Mouse (Mus musculus) hindbrain, embryonic 13.5 days (tissue): ENCODE results near the gene Izumo1r. TPM values are rescaled to one million over a fixed set of nuclear protein-coding genes. Genes with fewer than 3 reads are reported as not detected.

Experiments
- ATAC-seq: fragments of 200-750 bp; cut with Nextera tagmentation; 2 replicates; pipeline ENCODE4 v1.8.0; 2017; ENCODE audit warnings: moderate TSS enrichment; ENCODE audit not compliant: low FRiP score
- H3K27ac ChIP-seq: fragments of 300-500 bp; sonication (generic); 2 replicates; pipeline ENCODE4 v1.5.1; 2015; ENCODE audit warnings: inconsistent platforms, mild to moderate bottlenecking, moderate library complexity
- H3K27me3 ChIP-seq: fragments of 300-500 bp; sonication (generic); 2 replicates; pipeline ENCODE4 v1.6.1; 2015; ENCODE audit warnings: mild to moderate bottlenecking, inconsistent platforms
- H3K36me3 ChIP-seq: fragments of 300-500 bp; sonication (generic); 2 replicates; pipeline ENCODE4 v1.6.1; 2015; ENCODE audit warnings: mild to moderate bottlenecking, inconsistent platforms
- H3K4me1 ChIP-seq: fragments of 300-500 bp; sonication (generic); replicated peaks from 2 replicates; pipeline ENCODE4 v1.6.1; 2015; ENCODE audit warnings: inconsistent platforms
- H3K4me2 ChIP-seq: fragments of 300-500 bp; sonication (generic); 2 replicates; pipeline ENCODE4 v1.6.1; 2015; ENCODE audit warnings: inconsistent platforms, mild to moderate bottlenecking, moderate library complexity
- H3K4me3 ChIP-seq: fragments of 300-500 bp; sonication (generic); 2 replicates; pipeline ENCODE4 v1.5.1; 2015; ENCODE audit warnings: mild to moderate bottlenecking, inconsistent platforms
- H3K9ac ChIP-seq: fragments of 300-500 bp; sonication (generic); 2 replicates; pipeline ENCODE4 v1.6.1; 2015; ENCODE audit warnings: mild to moderate bottlenecking, inconsistent platforms
- H3K9me3 ChIP-seq: fragments of 300-500 bp; sonication (generic); 2 replicates; pipeline ENCODE4 v1.6.1; 2016; ENCODE audit warnings: inconsistent platforms
- WGBS: fragments of 180-500 bp; shearing (Covaris S2); methylation state at CpG from one replicate; pipeline ENCODE4 v1.1.7; 2015; 5-methylcytosine and 5-hydroxymethylcytosine counted together
- polyA plus RNA-seq: library from polyadenylated mRNA; unstranded; fragments of >200 nt; fragmentation: Nextera tagmentation; extraction: Ambion mirVana; gene quantifications from 2 replicates; pipeline ENCODE4 v1.2.1, GENCODE M21; 2015

The Izumo1r gene
- polyA plus RNA-seq = not detected in 2 replicates

GRCm38 (mm10) chr9:14903581-14904378 lies at the start of gene Izumo1r:
Gene Izumo1r (minus strand): TSS chr9:14903949.
- 36% methylated on average over 11 of the region's 11 CpGs for WGBS
- H3K27ac ChIP-seq = no peak within 1 kb of the TSS
- no peak within 1 kb of the TSS for H3K4me2 ChIP-seq
- peaks cover 10% of the 10 kb centered on the region for H3K27me3 ChIP-seq
- no peak within 1 kb of the TSS for H3K4me3 ChIP-seq
- peaks cover 13% of the 10 kb centered on the region for H3K4me1 ChIP-seq
- no peaks in the 10 kb centered on the region for H3K9me3 ChIP-seq
- no peak within 1 kb of the TSS for H3K9ac ChIP-seq
- no peaks in the 10 kb centered on the region for H3K36me3 ChIP-seq
- no peak for ATAC-seq

- H3K4me1 ChIP-seq = 0 out of 2 replicates have a peak, but pooled peaks cover 6% of the 10 kb centered on the region
- no peaks in the 10 kb centered on the region for H3K27me3 ChIP-seq
- H3K9ac ChIP-seq = no peak overlapping the region
- H3K36me3 ChIP-seq = no peaks in the 10 kb centered on the region
- no peak overlapping the region for H3K4me3 ChIP-seq
- H3K27ac ChIP-seq = no peak overlapping the region
- H3K4me2 ChIP-seq = no peak overlapping the region
- no peak for ATAC-seq
- H3K9me3 ChIP-seq = no peaks in the 10 kb centered on the region
- WGBS = 53% methylated on average over 5 of the region's 5 CpGs
Observed at GRCm38 (mm10) chr9:14951072-14951471, 47.3 kb upstream of the Izumo1r start.

GRCm38 (mm10) chr9:14948843-14949242 lies 45.1 kb upstream of the Izumo1r start:
- Histone ChIP-seq H3K4me2 (no peak overlapping the region), H3K4me1 (0 out of 2 replicates have a peak, but pooled peaks cover 6% of the 10 kb centered on the region), H3K27ac (no peak overlapping the region), H3K27me3 (no peaks in the 10 kb centered on the region), H3K4me3 (no peak overlapping the region), H3K36me3 (no peaks in the 10 kb centered on the region), H3K9ac (no peak overlapping the region), H3K9me3 (no peaks in the 10 kb centered on the region)
- no peak for ATAC-seq
- 69% methylated on average over 5 of the region's 5 CpGs for WGBS

- H3K4me2 ChIP-seq = no peak overlapping the region
- WGBS = 80% methylated on average over 4 of the region's 4 CpGs
Observed at GRCm38 (mm10) chr9:14946677-14947076, 42.9 kb upstream of the Izumo1r start.

GRCm38 (mm10) chr9:14945919-14946318 lies 42.2 kb upstream of the Izumo1r start:
- Histone ChIP-seq H3K4me1 (0 out of 2 replicates have a peak, but pooled peaks cover under 1% of the 10 kb centered on the region), H3K27me3 (no peaks in the 10 kb centered on the region), H3K9ac (no peak overlapping the region), H3K9me3 (no peaks in the 10 kb centered on the region), H3K27ac (no peak overlapping the region), H3K4me3 (no peak overlapping the region), H3K4me2 (no peak overlapping the region), H3K36me3 (no peaks in the 10 kb centered on the region)
- WGBS = 48% methylated on average over 3 of the region's 3 CpGs
- no peak for ATAC-seq

More at GRCm38 (mm10) chr9:14946677-14947076, 42.9 kb upstream of the Izumo1r start:
- no peaks in the 10 kb centered on the region for H3K9me3 ChIP-seq
- H3K27me3 ChIP-seq = no peaks in the 10 kb centered on the region
- no peak overlapping the region for H3K4me3 ChIP-seq
- 0 out of 2 replicates have a peak, but pooled peaks cover 6% of the 10 kb centered on the region for H3K4me1 ChIP-seq
- no peak overlapping the region for H3K27ac ChIP-seq
- no peak overlapping the region for H3K9ac ChIP-seq
- H3K36me3 ChIP-seq = no peaks in the 10 kb centered on the region
- no peak for ATAC-seq

GRCm38 (mm10) chr9:14942143-14942720 lies 38.5 kb upstream of the Izumo1r start:
- H3K4me3 ChIP-seq = no peak overlapping the region
- H3K27me3 ChIP-seq = no peaks in the 10 kb centered on the region
- H3K27ac ChIP-seq = no peak overlapping the region
- ATAC-seq = no peak
- H3K9me3 ChIP-seq = no peaks in the 10 kb centered on the region
- no peaks in the 10 kb centered on the region for H3K36me3 ChIP-seq
- no peak overlapping the region for H3K9ac ChIP-seq
- WGBS = 37% methylated on average over 3 of the region's 3 CpGs
- H3K4me2 ChIP-seq = no peak overlapping the region
- H3K4me1 ChIP-seq = no peaks in the 10 kb centered on the region

- 91% methylated on average over 3 of the region's 3 CpGs for WGBS
- ATAC-seq = no peak
- Histone ChIP-seq H3K36me3 (no peaks in the 10 kb centered on the region), H3K4me3 (no peak overlapping the region), H3K9me3 (no peaks in the 10 kb centered on the region), H3K9ac (no peak overlapping the region), H3K27ac (no peak overlapping the region), H3K4me1 (no peaks in the 10 kb centered on the region), H3K4me2 (no peak overlapping the region), H3K27me3 (no peaks in the 10 kb centered on the region)
Observed at GRCm38 (mm10) chr9:14939610-14940009, 35.9 kb upstream of the Izumo1r start.

GRCm38 (mm10) chr9:14937308-14937707 lies 33.6 kb upstream of the Izumo1r start:
- no peak for ATAC-seq
- H3K4me3 ChIP-seq = no peak overlapping the region
- H3K9ac ChIP-seq = no peak overlapping the region
- H3K36me3 ChIP-seq = no peaks in the 10 kb centered on the region
- 75% methylated on average over 1 of the region's 1 CpGs for WGBS
- no peaks in the 10 kb centered on the region for H3K9me3 ChIP-seq
- no peaks in the 10 kb centered on the region for H3K27me3 ChIP-seq
- no peak overlapping the region for H3K27ac ChIP-seq
- no peaks in the 10 kb centered on the region for H3K4me1 ChIP-seq
- H3K4me2 ChIP-seq = no peak overlapping the region

- Histone ChIP-seq H3K9me3 (no peaks in the 10 kb centered on the region), H3K4me3 (no peak overlapping the region), H3K27me3 (no peaks in the 10 kb centered on the region), H3K27ac (no peak overlapping the region), H3K36me3 (no peaks in the 10 kb centered on the region), H3K4me2 (no peak overlapping the region), H3K4me1 (no peaks in the 10 kb centered on the region), H3K9ac (no peak overlapping the region)
- ATAC-seq = no peak
- 52% methylated on average over 2 of the region's 2 CpGs for WGBS
Observed at GRCm38 (mm10) chr9:14934851-14935250, 31.1 kb upstream of the Izumo1r start.

- Histone ChIP-seq H3K27me3 (no peaks in the 10 kb centered on the region), H3K4me1 (no peaks in the 10 kb centered on the region), H3K9ac (no peak overlapping the region), H3K4me3 (no peak overlapping the region), H3K9me3 (no peaks in the 10 kb centered on the region), H3K36me3 (no peaks in the 10 kb centered on the region), H3K27ac (no peak overlapping the region), H3K4me2 (no peak overlapping the region)
- WGBS = 63% methylated on average over 7 of the region's 7 CpGs
- no peak for ATAC-seq
Observed at GRCm38 (mm10) chr9:14931943-14932342, 28.2 kb upstream of the Izumo1r start.

- Histone ChIP-seq H3K9me3 (no peaks in the 10 kb centered on the region), H3K4me1 (no peaks in the 10 kb centered on the region), H3K36me3 (no peaks in the 10 kb centered on the region), H3K4me3 (no peak overlapping the region), H3K27ac (no peak overlapping the region), H3K27me3 (no peaks in the 10 kb centered on the region), H3K9ac (no peak overlapping the region), H3K4me2 (no peak overlapping the region)
- no peak for ATAC-seq
- WGBS = 84% methylated on average over 8 of the region's 8 CpGs
Observed at GRCm38 (mm10) chr9:14931211-14931610, 27.5 kb upstream of the Izumo1r start.

- H3K27me3 ChIP-seq = no peaks in the 10 kb centered on the region
- 33% methylated on average over 1 of the region's 1 CpGs for WGBS
- no peak for ATAC-seq
Observed at GRCm38 (mm10) chr9:14926593-14926992, 22.8 kb upstream of the Izumo1r start.

GRCm38 (mm10) chr9:14923625-14924024 lies 19.9 kb upstream of the Izumo1r start:
- Histone ChIP-seq H3K27me3 (no peaks in the 10 kb centered on the region), H3K4me1 (peaks cover 2% of the 10 kb centered on the region; the same call in 1 of the 2 replicates), H3K4me2 (no peak overlapping the region), H3K4me3 (no peak overlapping the region), H3K9ac (no peak overlapping the region), H3K36me3 (no peaks in the 10 kb centered on the region), H3K27ac (no peak overlapping the region), H3K9me3 (no peaks in the 10 kb centered on the region)
- ATAC-seq = no peak
- WGBS = 76% methylated on average over 4 of the region's 4 CpGs

More at GRCm38 (mm10) chr9:14926593-14926992, 22.8 kb upstream of the Izumo1r start:
- no peak overlapping the region for H3K27ac ChIP-seq
- H3K9me3 ChIP-seq = no peaks in the 10 kb centered on the region
- no peaks in the 10 kb centered on the region for H3K36me3 ChIP-seq
- no peak overlapping the region for H3K9ac ChIP-seq
- no peaks in the 10 kb centered on the region for H3K4me1 ChIP-seq
- H3K4me2 ChIP-seq = no peak overlapping the region
- H3K4me3 ChIP-seq = no peak overlapping the region
